Mouse (Mus musculus) brain, embryonic 14.5 days (tissue): ENCODE measurements at regions not wholly inside any gene's neighbourhood (a gene's known extent, or its start where the extent isn't known, plus 50 kb on each side); places are given as distances from the start of the nearest gene placed in this dataset.

ENCODE experiments used
- CTCF ChIP-seq: fragments of 200-500 bp; IDR thresholded peaks from 2 replicates; pipeline ENCODE4 v1.5.1; 2012; ENCODE audit warnings: inconsistent platforms, mild to moderate bottlenecking, moderate library complexity, borderline replicate concordance; ENCODE audit not compliant: insufficient read depth, insufficient read length; ENCODE audit errors: extremely low read depth
- POLR2A ChIP-seq: fragments of 200-500 bp; IDR thresholded peaks from 2 replicates; pipeline ENCODE4 v1.6.1; 2012; ENCODE audit warnings: mild to moderate bottlenecking, inconsistent platforms, borderline replicate concordance; ENCODE audit not compliant: poor library complexity, insufficient read depth, insufficient read length, severe bottlenecking; ENCODE audit errors: extremely low read depth

DNA sequence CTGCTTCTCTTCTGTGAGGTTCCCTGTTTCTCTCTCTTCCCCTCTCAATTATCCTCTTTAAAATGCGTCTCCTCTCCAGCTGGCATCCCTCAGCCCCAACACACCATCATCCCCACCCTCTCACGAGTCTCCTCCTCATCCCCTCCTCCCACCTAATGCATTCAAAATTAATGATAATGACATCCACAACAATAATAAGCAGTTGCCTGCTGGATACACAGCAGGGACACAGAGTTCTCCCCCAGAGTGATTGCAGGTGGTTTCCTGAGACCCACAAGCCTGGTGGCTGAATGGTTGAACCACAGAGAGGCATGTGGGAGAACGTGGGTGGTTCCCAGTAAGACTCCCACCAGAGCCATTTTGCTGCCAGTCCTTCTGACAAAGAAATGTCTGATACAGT lies 106.9 kb upstream of the Plcz1 start:
- TF ChIP-seq CTCF (no peak), POLR2A (no peak)
